Mouse (Mus musculus) neural tube, embryonic 13.5 days (tissue): Measurements from ENCODE around the gene Cables2. TPM values are rescaled to one million over a fixed set of nuclear protein-coding genes. Genes with fewer than 3 reads are reported as not detected.

ENCODE experiments used
- ATAC-seq: fragments of 200-750 bp; cut with Nextera tagmentation; 2 replicates; pipeline ENCODE4 v1.8.0; 2017; ENCODE audit warnings: low read depth, mild to moderate bottlenecking, moderate TSS enrichment, moderate library complexity
- H3K27ac ChIP-seq: fragments of 300-500 bp; sonication (generic); replicated peaks from 2 replicates; pipeline ENCODE4 v1.5.1; 2015; ENCODE audit warnings: moderate library complexity, mild to moderate bottlenecking, inconsistent platforms
- H3K27me3 ChIP-seq: fragments of 300-500 bp; sonication (generic); 2 replicates; pipeline ENCODE4 v1.6.1; 2015; ENCODE audit warnings: mild to moderate bottlenecking, inconsistent platforms
- H3K36me3 ChIP-seq: fragments of 300-500 bp; sonication (generic); 2 replicates; pipeline ENCODE4 v1.6.1; 2015; ENCODE audit warnings: mild to moderate bottlenecking, inconsistent platforms
- H3K4me1 ChIP-seq: fragments of 300-500 bp; sonication (generic); replicated peaks from 2 replicates; pipeline ENCODE4 v1.6.1; 2015; ENCODE audit warnings: inconsistent platforms
- H3K4me2 ChIP-seq: fragments of 300-500 bp; sonication (generic); 2 replicates; pipeline ENCODE4 v1.6.1; 2015; ENCODE audit warnings: inconsistent platforms, mild to moderate bottlenecking, moderate library complexity
- H3K4me3 ChIP-seq: fragments of 300-500 bp; sonication (generic); 2 replicates; pipeline ENCODE4 v1.5.1; 2015; ENCODE audit warnings: mild to moderate bottlenecking, inconsistent platforms
- H3K9ac ChIP-seq: fragments of 300-500 bp; sonication (generic); 2 replicates; pipeline ENCODE4 v1.6.1; 2015; ENCODE audit warnings: moderate library complexity, mild to moderate bottlenecking, inconsistent platforms
- H3K9me3 ChIP-seq: fragments of 300-500 bp; sonication (generic); 2 replicates; pipeline ENCODE4 v1.6.1; 2016; ENCODE audit warnings: inconsistent platforms
- WGBS: fragments of 180-500 bp; shearing (Covaris S2); methylation state at CpG from one replicate; pipeline ENCODE4 v1.1.7; 2015; 5-methylcytosine and 5-hydroxymethylcytosine counted together
- polyA plus RNA-seq: library from polyadenylated mRNA; unstranded; fragments of >200 nt; fragmentation: Nextera tagmentation; extraction: Ambion mirVana; gene quantifications from 2 replicates; pipeline ENCODE4 v1.2.1, GENCODE M21; 2015

Gene Cables2
- 22.0 and 23.9 TPM in 2 replicates for polyA plus RNA-seq

GRCm38 (mm10) chr2:180273394-180274244, at the start of gene Cables2:
Cables2 (minus strand) TSS chr2:180273496.
- peak within 1 kb of the TSS; percentile 88 for H3K4me3 ChIP-seq
- peaks cover 15% of the 10 kb centered on the region for H3K27me3 ChIP-seq
- H3K9ac ChIP-seq, result peak within 1 kb of the TSS; percentile 98
- H3K4me1 ChIP-seq, result peaks cover 44% of the 10 kb centered on the region
- H3K27ac ChIP-seq, result peak within 1 kb of the TSS; percentile 71
- peak within 1 kb of the TSS; percentile 90 for H3K4me2 ChIP-seq
- no peaks in the 10 kb centered on the region for H3K9me3 ChIP-seq
- H3K36me3 ChIP-seq, result 0 out of 2 replicates have a peak, but pooled peaks cover 8% of the 10 kb centered on the region
- WGBS, result 6% methylated on average over 66 of the region's 68 CpGs
- peak; percentile 95 for ATAC-seq

- no peak overlapping the region for H3K9ac ChIP-seq
- WGBS, result 39% methylated on average over 14 of the region's 14 CpGs
- no peak overlapping the region for H3K27ac ChIP-seq
- no peak for ATAC-seq
- H3K27me3 ChIP-seq, result no peaks in the 10 kb centered on the region
- no peaks in the 10 kb centered on the region for H3K4me1 ChIP-seq
- no peak overlapping the region for H3K4me2 ChIP-seq
- no peaks in the 10 kb centered on the region for H3K36me3 ChIP-seq
- no peak overlapping the region for H3K4me3 ChIP-seq
- H3K9me3 ChIP-seq, result no peaks in the 10 kb centered on the region
Measured at GRCm38 (mm10) chr2:180322674-180323355, 49.5 kb upstream of the Cables2 start.

- H3K4me2 ChIP-seq, result no peak overlapping the region
- no peak for ATAC-seq
- no peak overlapping the region for H3K27ac ChIP-seq
- 70% methylated on average over 4 of the region's 4 CpGs for WGBS
- H3K36me3 ChIP-seq, result no peaks in the 10 kb centered on the region
- no peaks in the 10 kb centered on the region for H3K4me1 ChIP-seq
- H3K4me3 ChIP-seq, result no peak overlapping the region
- no peaks in the 10 kb centered on the region for H3K9me3 ChIP-seq
- no peaks in the 10 kb centered on the region for H3K27me3 ChIP-seq
- H3K9ac ChIP-seq, result no peak overlapping the region
Measured at GRCm38 (mm10) chr2:180320216-180320615, 46.9 kb upstream of the Cables2 start.

GRCm38 (mm10) chr2:180317591-180317990, 44.3 kb upstream of the Cables2 start:
- H3K27me3 ChIP-seq, result no peaks in the 10 kb centered on the region
- H3K36me3 ChIP-seq, result no peaks in the 10 kb centered on the region
- no peak overlapping the region for H3K4me2 ChIP-seq
- no peaks in the 10 kb centered on the region for H3K4me1 ChIP-seq
- H3K9ac ChIP-seq, result no peak overlapping the region
- H3K4me3 ChIP-seq, result no peak overlapping the region
- ATAC-seq, result no peak
- 73% methylated on average over 7 of the region's 7 CpGs for WGBS
- no peak overlapping the region for H3K27ac ChIP-seq
- no peaks in the 10 kb centered on the region for H3K9me3 ChIP-seq

- Histone ChIP-seq H3K9me3 (no peaks in the 10 kb centered on the region), H3K27me3 (no peaks in the 10 kb centered on the region), H3K4me3 (no peak overlapping the region), H3K9ac (no peak overlapping the region), H3K4me2 (no peak overlapping the region), H3K4me1 (no peaks in the 10 kb centered on the region), H3K27ac (no peak overlapping the region), H3K36me3 (no peaks in the 10 kb centered on the region)
- 78% methylated on average over 2 of the region's 2 CpGs for WGBS
- no peak for ATAC-seq
Measured at GRCm38 (mm10) chr2:180314292-180314691, 41.0 kb upstream of the Cables2 start.

- no peak overlapping the region for H3K4me3 ChIP-seq
- H3K36me3 ChIP-seq, result no peaks in the 10 kb centered on the region
- H3K9ac ChIP-seq, result no peak overlapping the region
- WGBS, result 84% methylated on average over 4 of the region's 4 CpGs
- H3K4me1 ChIP-seq, result no peaks in the 10 kb centered on the region
- H3K27me3 ChIP-seq, result no peaks in the 10 kb centered on the region
- no peak for ATAC-seq
- H3K4me2 ChIP-seq, result no peak overlapping the region
- H3K27ac ChIP-seq, result no peak overlapping the region
- no peaks in the 10 kb centered on the region for H3K9me3 ChIP-seq
Measured at GRCm38 (mm10) chr2:180311147-180311546, 37.9 kb upstream of the Cables2 start.

GRCm38 (mm10) chr2:180307680-180308079, 34.4 kb upstream of the Cables2 start:
- no peak overlapping the region for H3K4me2 ChIP-seq
- H3K36me3 ChIP-seq, result no peaks in the 10 kb centered on the region
- no peak overlapping the region for H3K9ac ChIP-seq
- H3K4me3 ChIP-seq, result no peak overlapping the region
- H3K4me1 ChIP-seq, result no peaks in the 10 kb centered on the region
- no peaks in the 10 kb centered on the region for H3K27me3 ChIP-seq
- H3K9me3 ChIP-seq, result no peaks in the 10 kb centered on the region
- ATAC-seq, result no peak
- 63% methylated on average over 2 of the region's 2 CpGs for WGBS
- no peak overlapping the region for H3K27ac ChIP-seq

- no peak overlapping the region for H3K4me3 ChIP-seq
- H3K4me1 ChIP-seq, result no peaks in the 10 kb centered on the region
- no peaks in the 10 kb centered on the region for H3K9me3 ChIP-seq
- no peaks in the 10 kb centered on the region for H3K27me3 ChIP-seq
- H3K36me3 ChIP-seq, result no peaks in the 10 kb centered on the region
- no peak overlapping the region for H3K4me2 ChIP-seq
- WGBS, result 88% methylated on average over 8 of the region's 8 CpGs
- H3K9ac ChIP-seq, result no peak overlapping the region
- H3K27ac ChIP-seq, result no peak overlapping the region
- ATAC-seq, result no peak
Measured at GRCm38 (mm10) chr2:180306423-180307168, 33.3 kb upstream of the Cables2 start.

- 75% methylated on average over 2 of the region's 2 CpGs for WGBS
Measured at GRCm38 (mm10) chr2:180306009-180306408, 32.7 kb upstream of the Cables2 start.

GRCm38 (mm10) chr2:180305490-180305889, 32.2 kb upstream of the Cables2 start:
- Histone ChIP-seq H3K27me3 (no peaks in the 10 kb centered on the region), H3K4me3 (no peak overlapping the region), H3K36me3 (no peaks in the 10 kb centered on the region), H3K9ac (no peak overlapping the region), H3K4me2 (no peak overlapping the region), H3K4me1 (no peaks in the 10 kb centered on the region), H3K27ac (no peak overlapping the region), H3K9me3 (no peaks in the 10 kb centered on the region)
- ATAC-seq, result no peak
- WGBS, result 85% methylated on average over 3 of the region's 3 CpGs

More at GRCm38 (mm10) chr2:180306009-180306408, 32.7 kb upstream of the Cables2 start:
- H3K27ac ChIP-seq, result no peak overlapping the region
- no peaks in the 10 kb centered on the region for H3K9me3 ChIP-seq
- H3K9ac ChIP-seq, result no peak overlapping the region
- no peaks in the 10 kb centered on the region for H3K4me1 ChIP-seq
- ATAC-seq, result no peak
- H3K27me3 ChIP-seq, result no peaks in the 10 kb centered on the region
- H3K36me3 ChIP-seq, result no peaks in the 10 kb centered on the region
- no peak overlapping the region for H3K4me2 ChIP-seq
- H3K4me3 ChIP-seq, result no peak overlapping the region

- no peak overlapping the region for H3K4me2 ChIP-seq
- H3K9me3 ChIP-seq, result no peaks in the 10 kb centered on the region
- ATAC-seq, result no peak
- WGBS, result 59% methylated on average over 4 of the region's 4 CpGs
- H3K4me3 ChIP-seq, result no peak overlapping the region
- no peaks in the 10 kb centered on the region for H3K27me3 ChIP-seq
- no peak overlapping the region for H3K9ac ChIP-seq
- H3K4me1 ChIP-seq, result no peaks in the 10 kb centered on the region
- no peaks in the 10 kb centered on the region for H3K36me3 ChIP-seq
- H3K27ac ChIP-seq, result no peak overlapping the region
Measured at GRCm38 (mm10) chr2:180304554-180304953, 31.3 kb upstream of the Cables2 start.

GRCm38 (mm10) chr2:180303468-180303867, 30.2 kb upstream of the Cables2 start:
- Histone ChIP-seq H3K4me2 (no peak overlapping the region), H3K36me3 (no peaks in the 10 kb centered on the region), H3K9ac (no peak overlapping the region), H3K9me3 (no peaks in the 10 kb centered on the region), H3K27me3 (no peaks in the 10 kb centered on the region), H3K4me1 (no peaks in the 10 kb centered on the region), H3K4me3 (no peak overlapping the region), H3K27ac (no peak overlapping the region)
- ATAC-seq, result no peak
- WGBS, result 86% methylated on average over 12 of the region's 12 CpGs
